Mouse (Mus musculus) bone marrow, adult 2 months (tissue): ENCODE measurements around the gene Sord. TPM values are rescaled to one million over a fixed set of nuclear protein-coding genes. Genes with fewer than 3 reads are reported as not detected.

Experiments
- H3K27ac ChIP-seq: fragments of 200-500 bp; 2 replicates; pipeline ENCODE4 v1.5.1; 2012; ENCODE audit warnings: low read depth, mild to moderate bottlenecking, control low read depth, inconsistent platforms, low read length; ENCODE audit not compliant: control insufficient read depth, poor library complexity, insufficient read depth
- H3K4me1 ChIP-seq: fragments of 200-500 bp; 2 replicates; pipeline ENCODE4 v1.6.1; 2011; ENCODE audit warnings: low read length; ENCODE audit not compliant: control insufficient read depth, insufficient read depth
- H3K4me3 ChIP-seq: fragments of 200-500 bp; replicated peaks from 2 replicates; pipeline ENCODE3; 2011; ENCODE audit warnings: mild to moderate bottlenecking, low read depth, low read length, control low read depth; ENCODE audit not compliant: control insufficient read depth
- CTCF ChIP-seq: fragments of 200-500 bp; IDR thresholded peaks from 2 replicates; pipeline ENCODE4 v1.5.1; 2011; ENCODE audit warnings: low read length, control low read depth; ENCODE audit not compliant: control insufficient read depth, insufficient read depth
- POLR2A ChIP-seq: fragments of 200-500 bp; IDR thresholded peaks from 2 replicates; pipeline ENCODE4 v1.6.1; 2011; ENCODE audit warnings: low read depth, mild to moderate bottlenecking, control low read depth, low read length, borderline replicate concordance; ENCODE audit not compliant: control insufficient read depth
- WGBS: fragments of 180-500 bp; shearing (Covaris S2); methylation state at CpG from one replicate; pipeline ENCODE4 v1.1.7; 2018; 5-methylcytosine and 5-hydroxymethylcytosine counted together
- polyA plus RNA-seq: library from polyadenylated mRNA; stranded (reverse); fragments of >200 nt; gene quantifications from 2 replicates; pipeline ENCODE4 v1.2.4, GENCODE M21; 2011; ENCODE audit warnings: low replicate concordance; ENCODE audit not compliant: missing spikeins, insufficient read depth, insufficient read length

The Sord gene
- polyA plus RNA-seq, 1 experiment, result 72.6 TPM

GRCm38 (mm10) chr2:122297271-122298095 is 62.9 kb downstream of the Sord start:
- no peak overlapping the region for H3K27ac ChIP-seq
- H3K4me3 ChIP-seq, result no peak overlapping the region
- no peak for TF ChIP-seq CTCF
- TF ChIP-seq POLR2A, result no peak
- 3% methylated on average over 35 of the region's 35 CpGs for WGBS
- peaks cover 5% of the 10 kb centered on the region for H3K4me1 ChIP-seq

GRCm38 (mm10) chr2:122298096-122298499 is 63.5 kb downstream of the Sord start, which contains the start of gene Duox2:
Gene Duox2, minus strand, starts transcription at chr2:122298449.
- H3K4me1 ChIP-seq, result peaks cover 5% of the 10 kb centered on the region
- TF ChIP-seq CTCF, result no peak
- no peak for TF ChIP-seq POLR2A

GRCm38 (mm10) chr2:122298596-122299490 is 64.3 kb downstream of the Sord start, which contains the start of gene Duoxa2:
Gene Duoxa2, plus strand, starts transcription at chr2:122298900.
- WGBS, result 4% methylated on average over 43 of the region's 43 CpGs
- Histone ChIP-seq H3K4me1 (peaks cover 5% of the 10 kb centered on the region), H3K27ac (no peak within 1 kb of the TSS), H3K4me3 (no peak within 1 kb of the TSS)
- TF ChIP-seq CTCF (no peak), POLR2A (no peak)

More at GRCm38 (mm10) chr2:122298096-122298499, 63.5 kb downstream of the Sord start, which contains the start of gene Duox2:
- no peak within 1 kb of the TSS for H3K4me3 ChIP-seq
- 9% methylated on average over 13 of the region's 13 CpGs for WGBS
- no peak within 1 kb of the TSS for H3K27ac ChIP-seq

GRCm38 (mm10) chr2:122299911-122300655 is 65.5 kb downstream of the Sord start:
- H3K4me3 ChIP-seq, result no peak overlapping the region
- peaks cover 5% of the 10 kb centered on the region for H3K4me1 ChIP-seq
- H3K27ac ChIP-seq, result no peak overlapping the region
- 14% methylated on average over 14 of the region's 14 CpGs for WGBS
- TF ChIP-seq CTCF (no peak), POLR2A (no peak)

GRCm38 (mm10) chr2:122300656-122301020 is 66.1 kb downstream of the Sord start:
- Histone ChIP-seq H3K4me1 (peaks cover 5% of the 10 kb centered on the region), H3K4me3 (no peak overlapping the region), H3K27ac (no peak overlapping the region)
- TF ChIP-seq CTCF, result no peak
- no peak for TF ChIP-seq POLR2A
- WGBS, result 5% methylated on average over 14 of the region's 14 CpGs

GRCm38 (mm10) chr2:122301081-122301920 is 66.8 kb downstream of the Sord start:
- WGBS, result 1% methylated on average over 48 of the region's 48 CpGs
- TF ChIP-seq CTCF (no peak), POLR2A (no peak; the same call in 1 of the 2 replicates)
- Histone ChIP-seq H3K27ac (no peak overlapping the region), H3K4me3 (no peak overlapping the region), H3K4me1 (peaks cover 5% of the 10 kb centered on the region)
